Mouse (Mus musculus): ENCODE measurements around the gene Apbb2. TPM values are rescaled to one million over a fixed set of nuclear protein-coding genes. Genes with fewer than 3 reads are reported as not detected.
A peak's percentile ranks its signal among the peaks of the same experiment; 100 is the strongest.

The Apbb2 gene
- total and polyA plus RNA-seq, 2 experiments from 2014 or later: 64.6 to 77.2 TPM

DNA sequence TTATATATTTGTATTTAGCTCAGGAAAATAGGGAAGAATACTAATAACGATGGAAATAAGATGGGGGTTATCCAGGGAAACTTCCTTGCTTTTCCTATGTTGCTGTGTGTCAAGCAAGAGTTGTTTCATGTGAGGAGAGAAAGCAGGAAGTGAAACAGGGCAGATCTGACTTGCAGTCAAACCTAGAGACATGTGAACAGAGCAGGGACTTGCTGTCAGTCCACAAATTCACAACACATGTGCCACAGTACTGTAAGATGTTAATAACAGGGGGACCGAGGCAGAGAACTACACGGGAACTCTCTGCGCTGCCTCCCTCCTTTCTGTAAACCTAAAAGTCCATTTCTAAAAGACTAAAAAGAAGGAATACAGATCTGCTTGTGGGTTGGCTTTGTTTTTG lies 93.6 kb downstream of the Apbb2 start:
- H3K9me3 ChIP-seq (ENCODE audit: low read length): no peaks in the 10 kb centered on the region
- no peaks in the 10 kb centered on the region for H3K36me3 ChIP-seq (ENCODE audit: insufficient read depth)
- no peak overlapping the region for H3K27ac ChIP-seq (ENCODE audit: low read depth, low read length)
- H3K27me3 ChIP-seq (ENCODE audit: insufficient read depth, low read length): no peaks in the 10 kb centered on the region
- no peak overlapping the region for H3K9ac ChIP-seq
- H3K4me1 ChIP-seq (ENCODE audit: insufficient read depth): no peaks in the 10 kb centered on the region
- no peak for DNase-seq
- no peak overlapping the region for H3K4me2 ChIP-seq (ENCODE audit: low read depth)
- no peak overlapping the region for H3K4me3 ChIP-seq (ENCODE audit: low read depth, low read length)
- no peak for TF ChIP-seq CTCF (IDR thresholded peaks at IDR 0.05; ENCODE audit: low read depth)
- no peak for ATAC-seq
- WGBS: 73% methylated on average over 4 of the region's 4 CpGs

DNA sequence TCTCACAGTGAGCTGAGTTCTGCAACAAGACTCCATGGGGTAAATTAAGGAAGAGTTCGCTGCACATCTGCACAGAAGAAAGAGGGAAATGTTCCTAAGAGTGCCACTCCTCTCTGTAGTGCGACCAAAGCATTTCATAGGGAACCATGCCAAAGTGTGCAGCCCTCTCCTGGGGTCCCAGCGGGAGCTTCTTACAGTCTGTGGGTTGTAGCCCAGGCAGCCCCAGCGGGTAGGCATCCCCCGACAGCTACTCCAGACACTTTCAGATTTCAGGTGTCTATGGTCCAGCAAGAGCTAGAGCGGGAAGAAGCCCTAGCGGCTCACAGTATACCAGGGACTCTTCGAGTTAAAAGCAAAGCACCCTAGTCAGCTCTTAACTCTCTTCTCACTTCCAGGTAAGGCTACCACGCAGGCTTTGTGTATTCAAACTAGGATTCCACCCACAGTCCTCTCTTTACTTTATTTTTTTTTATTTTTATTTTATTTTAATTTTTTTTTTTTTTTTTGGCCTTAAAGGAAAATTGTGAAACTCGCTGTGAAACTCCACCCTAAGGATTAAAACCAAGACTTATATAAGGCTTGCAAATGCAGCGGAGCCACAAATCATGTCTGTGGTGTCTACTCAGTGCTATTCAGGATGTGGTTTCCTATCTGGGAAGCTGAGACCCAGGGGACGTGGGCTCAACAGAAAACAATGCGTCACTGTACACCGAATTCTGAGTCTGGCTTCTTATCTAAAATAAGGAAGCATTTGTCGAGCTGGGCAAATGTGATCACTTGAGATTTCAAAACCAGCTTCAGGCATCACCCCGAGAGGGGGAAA lies 94.7 kb downstream of the Apbb2 start:
- Histone ChIP-seq H3K4me1 (ENCODE audit: insufficient read depth) (no peaks in the 10 kb centered on the region), H3K4me3 (ENCODE audit: low read depth, low read length) (no peak overlapping the region), H3K9ac (no peak overlapping the region), H3K27me3 (ENCODE audit: insufficient read depth, low read length) (no peaks in the 10 kb centered on the region), H3K9me3 (ENCODE audit: low read length) (no peaks in the 10 kb centered on the region), H3K36me3 (ENCODE audit: insufficient read depth) (no peaks in the 10 kb centered on the region), H3K27ac (ENCODE audit: low read depth, low read length) (no peak overlapping the region), H3K4me2 (ENCODE audit: low read depth) (no peak overlapping the region)
- ATAC-seq (no peak), DNase-seq (no peak)
- WGBS: 66% methylated on average over 16 of the region's 16 CpGs
- no peak for TF ChIP-seq CTCF (IDR thresholded peaks at IDR 0.05; ENCODE audit: low read depth)

DNA sequence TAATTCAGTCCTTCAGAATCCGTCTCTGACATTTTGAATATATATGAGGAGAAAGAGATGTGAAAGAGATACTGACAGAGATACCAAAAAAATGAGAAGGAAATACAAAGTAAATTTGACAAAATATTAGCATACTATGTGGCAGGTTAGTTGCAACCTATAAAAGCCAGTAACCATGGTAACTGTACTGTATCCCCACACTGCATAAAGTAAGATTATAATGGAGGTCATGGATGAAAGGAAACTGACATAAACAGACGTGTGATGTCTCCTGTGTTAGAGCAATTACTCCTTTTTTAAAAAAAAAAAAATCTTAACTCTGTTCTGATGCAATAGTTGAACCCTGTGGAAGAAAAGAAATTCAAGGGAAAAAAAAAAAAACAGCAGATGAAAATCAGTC lies 97.3 kb downstream of the Apbb2 start:
- ATAC-seq (peak; percentile 88; the same call in 1 of the 2 replicates), DNase-seq (no peak)
- H3K36me3 ChIP-seq (ENCODE audit: insufficient read depth): no peaks in the 10 kb centered on the region
- no peak overlapping the region for H3K4me3 ChIP-seq (ENCODE audit: low read depth, low read length)
- H3K9me3 ChIP-seq (ENCODE audit: low read length): no peaks in the 10 kb centered on the region
- H3K9ac ChIP-seq: no peak overlapping the region
- no peak overlapping the region for H3K27ac ChIP-seq (ENCODE audit: low read depth, low read length)
- no peaks in the 10 kb centered on the region for H3K4me1 ChIP-seq (ENCODE audit: insufficient read depth)
- no peak for TF ChIP-seq CTCF (IDR thresholded peaks at IDR 0.05; ENCODE audit: low read depth)
- 58% methylated on average over 2 of the region's 2 CpGs for WGBS
- no peaks in the 10 kb centered on the region for H3K27me3 ChIP-seq (ENCODE audit: insufficient read depth, low read length)
- H3K4me2 ChIP-seq (ENCODE audit: low read depth): no peak overlapping the region

DNA sequence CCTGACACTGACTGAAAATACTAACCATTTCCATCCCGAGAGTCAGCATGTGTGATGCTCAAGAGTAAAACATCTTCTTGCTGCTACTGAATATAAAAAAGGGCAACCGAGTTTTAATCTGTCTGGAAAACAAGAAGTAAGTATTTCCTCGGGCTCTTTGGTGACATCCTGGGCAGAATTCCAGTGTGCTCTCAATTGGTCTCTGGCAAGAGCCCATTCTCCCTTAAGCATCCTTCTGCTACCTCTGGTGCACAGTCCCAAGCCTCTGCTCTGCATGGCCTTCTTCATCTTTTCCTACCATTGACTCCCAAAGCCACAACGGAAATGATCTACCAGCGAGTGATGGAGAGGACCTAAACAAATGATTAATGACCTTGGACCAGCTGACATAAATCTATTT lies 99.1 kb downstream of the Apbb2 start:
- ATAC-seq (no peak), DNase-seq (no peak)
- Histone ChIP-seq H3K27ac (ENCODE audit: low read depth, low read length) (no peak overlapping the region), H3K9me3 (ENCODE audit: low read length) (no peaks in the 10 kb centered on the region), H3K4me1 (ENCODE audit: insufficient read depth) (no peaks in the 10 kb centered on the region), H3K4me2 (ENCODE audit: low read depth) (no peak overlapping the region), H3K36me3 (ENCODE audit: insufficient read depth) (no peaks in the 10 kb centered on the region), H3K27me3 (ENCODE audit: insufficient read depth, low read length) (no peaks in the 10 kb centered on the region), H3K4me3 (ENCODE audit: low read depth, low read length) (no peak overlapping the region), H3K9ac (no peak overlapping the region)
- WGBS: 59% methylated on average over 5 of the region's 5 CpGs
- no peak for TF ChIP-seq CTCF (IDR thresholded peaks at IDR 0.05; ENCODE audit: low read depth)

DNA sequence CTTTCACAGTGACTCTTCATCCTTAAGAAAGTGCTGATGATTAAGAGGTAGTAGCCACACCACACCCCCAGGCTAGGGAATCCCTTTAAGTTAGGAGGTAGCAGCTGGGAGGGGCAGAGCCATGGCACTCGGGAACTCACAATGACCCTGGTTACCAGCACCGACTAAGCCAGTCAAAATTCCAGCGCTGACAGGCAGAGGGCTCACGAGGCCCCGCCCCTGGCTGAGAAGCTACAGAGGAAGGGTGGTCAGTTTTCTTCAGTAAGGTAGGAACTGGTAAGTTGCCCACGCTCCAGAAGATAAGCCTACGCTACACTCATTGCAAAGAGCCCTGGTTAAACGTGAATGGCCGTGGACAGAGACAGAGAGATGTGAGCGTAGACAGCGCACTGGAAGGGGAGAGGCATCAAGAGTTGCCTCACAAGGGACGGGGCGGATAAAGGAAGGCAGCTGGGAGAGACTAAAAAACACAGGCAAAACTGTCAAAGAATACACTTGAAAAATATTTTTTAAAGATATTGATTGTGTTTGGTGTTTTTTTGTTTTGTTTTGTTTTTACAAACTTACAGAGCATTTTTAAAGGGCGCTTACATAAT lies 100.1 kb downstream of the Apbb2 start:
- Histone ChIP-seq H3K27ac (ENCODE audit: low read depth, low read length) (no peak overlapping the region), H3K27me3 (ENCODE audit: insufficient read depth, low read length) (no peaks in the 10 kb centered on the region), H3K9ac (no peak overlapping the region), H3K36me3 (ENCODE audit: insufficient read depth) (no peaks in the 10 kb centered on the region), H3K9me3 (ENCODE audit: low read length) (no peaks in the 10 kb centered on the region), H3K4me3 (ENCODE audit: low read depth, low read length) (no peak overlapping the region), H3K4me1 (ENCODE audit: insufficient read depth) (no peaks in the 10 kb centered on the region), H3K4me2 (ENCODE audit: low read depth) (no peak overlapping the region)
- no peak for TF ChIP-seq CTCF (IDR thresholded peaks at IDR 0.05; ENCODE audit: low read depth)
- WGBS: 44% methylated on average over 14 of the region's 14 CpGs
- DNase-seq: no peak
- no peak for ATAC-seq

DNA sequence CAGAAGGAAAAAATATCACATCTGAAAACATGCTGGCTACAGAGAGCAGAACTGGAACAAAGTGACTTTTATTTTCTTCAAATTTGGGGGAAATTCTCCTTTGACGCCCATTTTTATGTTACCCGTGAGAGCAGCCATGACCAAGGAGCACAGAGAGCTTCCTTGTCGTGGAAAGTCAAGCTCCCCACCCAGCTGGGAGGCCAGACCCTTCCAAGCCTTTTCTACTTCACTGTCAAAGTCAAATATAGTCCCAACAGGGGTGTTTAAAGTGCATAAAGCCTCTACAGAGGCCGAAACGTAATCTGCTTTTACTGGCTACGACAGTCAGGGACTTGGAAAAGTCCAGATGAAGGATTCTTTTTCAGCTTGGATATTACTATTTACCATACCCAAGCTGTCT lies 101.1 kb downstream of the Apbb2 start:
- no peak overlapping the region for H3K4me2 ChIP-seq (ENCODE audit: low read depth)
- no peak for TF ChIP-seq CTCF (IDR thresholded peaks at IDR 0.05; ENCODE audit: low read depth)
- 80% methylated on average over 6 of the region's 6 CpGs for WGBS
- H3K4me3 ChIP-seq (ENCODE audit: low read depth, low read length): no peak overlapping the region
- H3K9ac ChIP-seq: no peak overlapping the region
- H3K27ac ChIP-seq (ENCODE audit: low read depth, low read length): no peak overlapping the region
- ATAC-seq (no peak), DNase-seq (no peak)
- H3K27me3 ChIP-seq (ENCODE audit: insufficient read depth, low read length): no peaks in the 10 kb centered on the region
- H3K36me3 ChIP-seq (ENCODE audit: insufficient read depth): no peaks in the 10 kb centered on the region
- no peaks in the 10 kb centered on the region for H3K9me3 ChIP-seq (ENCODE audit: low read length)
- H3K4me1 ChIP-seq (ENCODE audit: insufficient read depth): no peaks in the 10 kb centered on the region

DNA sequence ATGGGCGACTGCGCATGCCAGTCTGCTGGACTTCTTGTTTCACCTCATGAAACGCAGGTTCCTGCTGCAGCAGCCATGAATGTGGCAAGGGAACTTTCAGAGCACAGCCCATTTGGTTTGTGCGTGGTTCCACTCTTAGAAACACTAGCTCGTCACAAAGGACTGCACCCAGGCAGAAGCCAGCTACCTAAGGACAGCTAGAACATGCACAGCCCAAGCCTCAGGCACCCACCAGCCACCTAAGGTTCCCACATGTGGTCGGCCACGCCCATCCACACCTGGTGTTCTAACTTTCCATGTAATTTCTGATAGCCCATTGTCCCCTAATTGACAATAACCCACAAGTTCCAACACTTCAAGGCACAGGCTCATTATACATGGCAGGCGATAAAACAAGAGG lies 102.3 kb downstream of the Apbb2 start:
- ATAC-seq (no peak), DNase-seq (no peak)
- H3K4me2 ChIP-seq (ENCODE audit: low read depth): no peak overlapping the region
- 94% methylated on average over 8 of the region's 8 CpGs for WGBS
- no peak overlapping the region for H3K27ac ChIP-seq (ENCODE audit: low read depth, low read length)
- no peaks in the 10 kb centered on the region for H3K27me3 ChIP-seq (ENCODE audit: insufficient read depth, low read length)
- no peak for TF ChIP-seq CTCF (IDR thresholded peaks at IDR 0.05; ENCODE audit: low read depth)
- no peaks in the 10 kb centered on the region for H3K36me3 ChIP-seq (ENCODE audit: insufficient read depth)
- no peak overlapping the region for H3K4me3 ChIP-seq (ENCODE audit: low read depth, low read length)
- H3K9me3 ChIP-seq (ENCODE audit: low read length): no peaks in the 10 kb centered on the region
- H3K4me1 ChIP-seq (ENCODE audit: insufficient read depth): no peaks in the 10 kb centered on the region
- H3K9ac ChIP-seq: no peak overlapping the region
